Mouse (Mus musculus) neutrophil, adult 5-6 weeks (primary cell): ENCODE data around the gene Atrip. TPM values are rescaled to one million over a fixed set of nuclear protein-coding genes. Genes with fewer than 3 reads are reported as not detected.

Source experiments
- ATAC-seq: fragments of 151-379, 151-347 bp; 2 replicates; pipeline ENCODE4 v1.8.0; 2017; ENCODE audit warnings: mild to moderate bottlenecking, moderate TSS enrichment; ENCODE audit not compliant: insufficient number of reproducible peaks, poor library complexity, low FRiP score, severe bottlenecking; ENCODE audit errors: extremely low read depth
- total RNA-seq: library from RNA; stranded (forward); fragments of 200-1000 nt; gene quantifications from 2 replicates; pipeline ENCODE4 v1.2.3, GENCODE M21; 2017

Atrip gene
- total RNA-seq, 1 experiment from 2014 or later, result 15.9 TPM

- ATAC-seq, result no peak
Observed at GRCm38 (mm10) chr9:109049996-109050673, 23.8 kb downstream of the Atrip start.

GRCm38 (mm10) chr9:109049316-109049715, 24.6 kb downstream of the Atrip start:
- no peak for ATAC-seq

- ATAC-seq, result peak; percentile 75
Observed at GRCm38 (mm10) chr9:109046306-109046705, 27.6 kb downstream of the Atrip start.

- no peak for ATAC-seq
Observed at GRCm38 (mm10) chr9:109041351-109041750, 32.6 kb downstream of the Atrip start.

GRCm38 (mm10) chr9:109040906-109041305, 33.0 kb downstream of the Atrip start:
- no peak for ATAC-seq

- ATAC-seq, result no peak
Observed at GRCm38 (mm10) chr9:109040216-109040615, 33.7 kb downstream of the Atrip start.

GRCm38 (mm10) chr9:109039681-109040080, 34.2 kb downstream of the Atrip start:
- no peak for ATAC-seq

- ATAC-seq, result peak; percentile 37; the same call in 1 of the 2 replicates
Observed at GRCm38 (mm10) chr9:109038901-109039364, 35.0 kb downstream of the Atrip start.

GRCm38 (mm10) chr9:109038086-109038895, 35.6 kb downstream of the Atrip start, which contains the start of gene Shisa5:
TSS of gene Shisa5 (plus strand) at chr9:109038565.
- peak; percentile 77 for ATAC-seq

GRCm38 (mm10) chr9:109032435-109032834, 41.5 kb downstream of the Atrip start:
- 0 out of 2 replicates have a peak, but pooled peaks have one; percentile 35 for ATAC-seq

GRCm38 (mm10) chr9:109031686-109032085, 42.2 kb downstream of the Atrip start:
- no peak for ATAC-seq

- no peak for ATAC-seq
Observed at GRCm38 (mm10) chr9:109031001-109031400, 42.9 kb downstream of the Atrip start.

- no peak for ATAC-seq
Observed at GRCm38 (mm10) chr9:109030312-109030711, 43.6 kb downstream of the Atrip start.

- no peak for ATAC-seq
Observed at GRCm38 (mm10) chr9:109028919-109029318, 45.0 kb downstream of the Atrip start.

- no peak for ATAC-seq
Observed at GRCm38 (mm10) chr9:109028421-109028820, 45.5 kb downstream of the Atrip start.

- ATAC-seq, result no peak
Observed at GRCm38 (mm10) chr9:109027521-109027920, 46.4 kb downstream of the Atrip start.

- ATAC-seq, result peak; percentile 59
Observed at GRCm38 (mm10) chr9:109022866-109023685, 50.8 kb downstream of the Atrip start.

GRCm38 (mm10) chr9:109021428-109021827, 52.5 kb downstream of the Atrip start:
- peak; percentile 83 for ATAC-seq

- ATAC-seq, result no peak
Observed at GRCm38 (mm10) chr9:109016973-109017604, 56.8 kb downstream of the Atrip start.
